Mouse (Mus musculus) forebrain, embryonic 13.5 days (tissue): ENCODE measurements around the gene Btbd18. TPM values are rescaled to one million over a fixed set of nuclear protein-coding genes. Genes with fewer than 3 reads are reported as not detected.

Experiments
- ATAC-seq: fragments of 200-750 bp; cut with Nextera tagmentation; 2 replicates; pipeline ENCODE4 v1.8.0; 2017
- H3K27ac ChIP-seq: fragments of 300-500 bp; sonication (generic); 2 replicates; pipeline ENCODE4 v1.5.1; 2015; ENCODE audit warnings: inconsistent platforms, mild to moderate bottlenecking, moderate library complexity
- H3K27me3 ChIP-seq: fragments of 300-500 bp; sonication (generic); 2 replicates; pipeline ENCODE4 v1.6.1; 2015; ENCODE audit warnings: mild to moderate bottlenecking, inconsistent platforms
- H3K36me3 ChIP-seq: fragments of 300-500 bp; sonication (generic); 2 replicates; pipeline ENCODE4 v1.6.1; 2015; ENCODE audit warnings: mild to moderate bottlenecking, inconsistent platforms; ENCODE audit not compliant: poor library complexity, severe bottlenecking
- H3K4me1 ChIP-seq: fragments of 300-500 bp; sonication (generic); 2 replicates; pipeline ENCODE4 v1.6.1; 2015; ENCODE audit warnings: inconsistent platforms
- H3K4me2 ChIP-seq: fragments of 300-500 bp; sonication (generic); 2 replicates; pipeline ENCODE4 v1.6.1; 2015; ENCODE audit warnings: inconsistent platforms, mild to moderate bottlenecking, moderate library complexity
- H3K4me3 ChIP-seq: fragments of 300-500 bp; sonication (generic); 2 replicates; pipeline ENCODE4 v1.5.1; 2015; ENCODE audit warnings: mild to moderate bottlenecking, inconsistent platforms
- H3K9ac ChIP-seq: fragments of 300-500 bp; sonication (generic); 2 replicates; pipeline ENCODE4 v1.6.1; 2015; ENCODE audit warnings: mild to moderate bottlenecking, inconsistent platforms
- H3K9me3 ChIP-seq: fragments of 300-500 bp; sonication (generic); replicated peaks from 2 replicates; pipeline ENCODE4 v1.6.1; 2016; ENCODE audit warnings: inconsistent platforms
- WGBS: fragments of 180-500 bp; shearing (Covaris S2); methylation state at CpG from one replicate; pipeline ENCODE4 v1.1.7; 2015; 5-methylcytosine and 5-hydroxymethylcytosine counted together
- polyA plus RNA-seq: library from polyadenylated mRNA; unstranded; fragments of >200 nt; fragmentation: Nextera tagmentation; extraction: Ambion mirVana; gene quantifications from 2 replicates; pipeline ENCODE4 v1.2.1, GENCODE M21; 2015

Gene Btbd18
- polyA plus RNA-seq, result 0.25 and 0.31 TPM in 2 replicates

DNA sequence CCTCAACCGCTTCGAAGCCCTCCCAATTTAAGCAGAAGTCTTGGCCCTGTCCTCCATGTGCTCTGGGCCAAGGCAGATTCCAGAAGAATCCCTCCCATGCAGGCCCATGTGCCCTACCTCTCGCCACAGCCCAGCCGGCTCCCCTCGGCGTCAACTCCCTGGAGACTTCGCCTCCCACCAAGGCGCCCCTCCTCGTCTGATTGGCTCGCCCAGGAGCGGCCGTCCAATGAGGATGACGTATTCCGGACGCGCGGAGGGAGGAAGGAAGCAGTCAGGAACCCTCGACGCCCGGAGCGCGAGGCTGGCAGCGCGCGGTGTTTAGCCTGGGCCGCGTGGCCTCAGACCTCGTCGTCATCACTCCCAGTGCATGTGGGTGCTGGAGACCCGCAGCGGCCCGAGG is at the start of gene Btbd18:
Gene Btbd18 (plus strand): TSS at position 274 of the 400 bp plus-strand sequence.
- Histone ChIP-seq H3K4me2 (no peak within 1 kb of the TSS), H3K4me3 (no peak within 1 kb of the TSS), H3K27ac (no peak within 1 kb of the TSS), H3K4me1 (no peaks in the 10 kb centered on the region), H3K9me3 (no peaks in the 10 kb centered on the region), H3K36me3 (no peaks in the 10 kb centered on the region), H3K9ac (no peak within 1 kb of the TSS), H3K27me3 (no peaks in the 10 kb centered on the region)
- 94% methylated on average over 32 of the region's 32 CpGs for WGBS
- ATAC-seq, result no peak

DNA sequence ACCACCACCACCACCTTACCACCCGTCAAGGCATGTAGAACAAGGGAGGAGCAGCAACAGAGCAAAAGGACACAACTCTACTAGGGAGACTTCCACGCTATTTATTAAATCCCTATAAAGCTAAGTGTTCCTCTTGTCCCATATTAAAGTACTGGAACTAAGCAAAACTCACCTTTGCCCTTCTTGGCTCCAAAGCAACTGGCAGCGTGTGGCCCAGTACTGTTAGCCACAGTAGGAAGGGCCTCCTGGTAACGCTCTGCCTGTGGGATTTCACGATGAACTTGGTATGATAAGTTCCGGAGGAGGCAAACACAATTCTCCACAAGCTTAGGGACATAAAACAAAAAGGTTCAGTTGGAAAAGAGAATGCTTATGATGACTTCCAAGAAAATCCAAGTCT is 46.1 kb upstream of the Btbd18 start:
- no peak for ATAC-seq
- no peaks in the 10 kb centered on the region for H3K27me3 ChIP-seq
- H3K4me3 ChIP-seq, result no peak overlapping the region
- no peak overlapping the region for H3K4me2 ChIP-seq
- no peak overlapping the region for H3K9ac ChIP-seq
- H3K27ac ChIP-seq, result no peak overlapping the region
- WGBS, result 94% methylated on average over 6 of the region's 6 CpGs
- no peaks in the 10 kb centered on the region for H3K4me1 ChIP-seq
- H3K9me3 ChIP-seq, result no peaks in the 10 kb centered on the region
- peaks cover 91% of the 10 kb centered on the region for H3K36me3 ChIP-seq

DNA sequence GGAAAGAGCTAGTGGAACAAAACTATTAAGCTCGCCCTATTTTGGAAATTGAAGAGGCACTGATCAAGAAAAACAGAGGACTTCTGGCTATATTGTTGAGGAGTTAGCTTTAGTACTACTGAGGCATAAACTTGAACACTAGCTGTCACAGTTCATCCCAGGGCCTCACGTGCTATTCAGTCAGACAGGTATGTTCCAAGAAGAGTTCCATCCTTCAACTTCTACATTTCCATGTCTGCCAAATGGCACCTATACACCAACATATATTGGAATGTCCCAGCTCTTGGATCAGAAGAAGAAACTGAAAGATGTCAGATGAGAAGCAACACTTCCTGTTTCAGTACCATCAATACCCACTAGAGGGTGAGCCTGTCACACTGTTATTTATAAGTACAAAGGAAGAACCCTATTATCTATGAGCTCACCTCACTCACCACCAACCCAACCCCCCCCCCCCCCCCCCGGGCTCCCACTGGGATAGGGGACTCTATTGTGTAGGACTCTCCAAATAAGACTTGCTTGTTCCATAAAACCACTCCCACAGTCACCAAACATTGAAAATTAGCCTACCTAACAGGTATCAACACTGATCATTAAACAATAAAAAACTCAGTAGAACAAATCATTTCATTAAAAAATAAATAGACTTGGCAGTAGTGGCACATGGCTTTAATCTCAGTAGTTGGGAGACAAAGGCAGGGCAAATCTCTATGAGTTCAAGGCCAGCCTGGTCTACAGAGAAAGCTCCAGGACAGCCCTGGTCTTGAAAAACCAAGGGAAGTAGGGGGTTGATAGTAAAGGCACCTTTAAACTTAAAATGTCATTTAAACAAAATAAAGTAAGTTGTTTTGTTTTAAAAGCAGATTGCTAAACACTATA is 41.0 kb upstream of the Btbd18 start:
- Histone ChIP-seq H3K4me3 (no peak overlapping the region), H3K36me3 (peaks cover 71% of the 10 kb centered on the region), H3K9ac (no peak overlapping the region), H3K27me3 (no peaks in the 10 kb centered on the region), H3K4me2 (no peak overlapping the region), H3K27ac (no peak overlapping the region), H3K4me1 (no peaks in the 10 kb centered on the region), H3K9me3 (no peaks in the 10 kb centered on the region)
- WGBS, result 73% methylated on average over 3 of the region's 3 CpGs
- peak; percentile 73 for ATAC-seq

DNA sequence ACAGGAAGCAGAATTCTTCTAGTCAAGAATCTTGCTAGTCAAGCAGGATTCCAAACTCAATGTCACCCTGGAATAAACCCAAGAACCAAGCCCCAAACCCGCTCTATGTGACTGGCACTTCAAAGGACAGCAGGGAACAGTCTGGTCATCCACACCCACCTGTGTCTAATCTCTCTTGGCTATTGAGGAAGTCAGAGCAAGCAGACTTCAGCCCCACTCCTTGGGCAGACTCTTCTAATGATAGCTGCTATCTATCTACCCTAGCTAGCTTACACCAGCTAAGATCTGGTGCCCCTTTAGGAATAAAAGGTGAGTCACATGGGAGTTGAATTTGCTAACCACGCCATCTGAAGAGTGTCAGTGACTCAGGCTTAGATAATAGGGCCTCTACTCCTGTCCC is 40.0 kb upstream of the Btbd18 start:
- Histone ChIP-seq H3K4me2 (no peak overlapping the region), H3K9me3 (no peaks in the 10 kb centered on the region), H3K4me1 (no peaks in the 10 kb centered on the region), H3K4me3 (no peak overlapping the region), H3K9ac (no peak overlapping the region), H3K36me3 (peaks cover 64% of the 10 kb centered on the region), H3K27ac (no peak overlapping the region), H3K27me3 (no peaks in the 10 kb centered on the region)
- ATAC-seq, result no peak
- 89% methylated on average over 2 of the region's 2 CpGs for WGBS

DNA sequence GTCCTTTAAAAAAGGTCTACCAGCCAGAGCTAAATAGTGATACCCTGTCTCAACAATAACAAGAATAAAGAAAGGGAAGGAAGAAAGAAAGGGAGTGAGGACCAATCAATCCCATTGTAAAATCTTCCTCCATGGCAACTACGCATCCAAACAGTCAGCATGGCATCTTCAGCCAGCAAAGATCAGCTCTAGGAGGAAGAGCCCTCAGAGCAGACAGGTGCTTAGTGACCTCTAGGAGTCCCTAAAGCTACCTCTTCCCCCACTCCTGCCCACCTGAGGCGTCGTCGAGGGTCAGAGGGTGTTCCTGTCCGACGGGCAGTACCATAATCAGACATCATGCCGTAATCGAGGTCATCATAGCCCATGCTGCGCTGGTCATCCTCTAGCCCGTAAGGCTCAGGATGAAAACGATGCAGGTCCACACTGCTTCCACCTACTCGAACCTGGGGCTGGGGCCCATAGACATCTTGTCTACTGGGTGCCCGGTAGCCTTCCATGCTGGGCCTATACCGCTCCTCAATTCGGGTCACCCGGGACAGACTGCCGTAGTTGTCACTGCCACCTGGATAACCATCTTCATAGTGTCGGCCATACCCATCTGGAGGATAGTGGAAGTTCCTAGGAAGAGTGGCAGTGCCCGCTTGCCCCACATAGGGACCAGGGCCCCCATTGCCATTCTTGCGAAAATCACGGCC is 39.1 kb upstream of the Btbd18 start:
- Histone ChIP-seq H3K27me3 (no peaks in the 10 kb centered on the region), H3K36me3 (peaks cover 61% of the 10 kb centered on the region), H3K4me1 (no peaks in the 10 kb centered on the region), H3K9me3 (no peaks in the 10 kb centered on the region), H3K27ac (no peak overlapping the region), H3K4me3 (no peak overlapping the region), H3K9ac (no peak overlapping the region), H3K4me2 (no peak overlapping the region)
- 98% methylated on average over 21 of the region's 21 CpGs for WGBS
- no peak for ATAC-seq

DNA sequence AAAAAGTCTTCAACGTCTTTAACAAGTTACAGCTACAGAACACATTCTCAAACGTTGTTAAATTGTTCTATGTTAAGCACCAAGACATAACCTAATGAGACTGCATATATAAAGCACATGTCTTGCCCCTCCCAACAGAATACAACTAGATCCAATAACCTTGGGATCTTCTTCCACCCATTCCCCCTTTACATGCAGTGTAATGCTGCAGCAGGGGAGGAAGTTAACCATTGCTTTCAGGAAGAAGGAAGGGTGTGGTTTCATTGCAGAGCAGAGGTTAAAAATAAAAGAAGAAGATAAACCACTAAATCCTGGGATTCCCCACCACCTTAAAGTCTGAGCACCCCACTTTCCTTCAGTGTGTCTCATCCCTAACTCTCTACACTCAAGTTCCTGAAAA is 36.2 kb upstream of the Btbd18 start:
- no peaks in the 10 kb centered on the region for H3K27me3 ChIP-seq
- no peak for ATAC-seq
- no peaks in the 10 kb centered on the region for H3K4me1 ChIP-seq
- H3K4me2 ChIP-seq, result no peak overlapping the region
- H3K9me3 ChIP-seq, result no peaks in the 10 kb centered on the region
- H3K4me3 ChIP-seq, result no peak overlapping the region
- 79% methylated on average over 2 of the region's 2 CpGs for WGBS
- H3K9ac ChIP-seq, result no peak overlapping the region
- peaks cover 36% of the 10 kb centered on the region for H3K36me3 ChIP-seq
- no peak overlapping the region for H3K27ac ChIP-seq

DNA sequence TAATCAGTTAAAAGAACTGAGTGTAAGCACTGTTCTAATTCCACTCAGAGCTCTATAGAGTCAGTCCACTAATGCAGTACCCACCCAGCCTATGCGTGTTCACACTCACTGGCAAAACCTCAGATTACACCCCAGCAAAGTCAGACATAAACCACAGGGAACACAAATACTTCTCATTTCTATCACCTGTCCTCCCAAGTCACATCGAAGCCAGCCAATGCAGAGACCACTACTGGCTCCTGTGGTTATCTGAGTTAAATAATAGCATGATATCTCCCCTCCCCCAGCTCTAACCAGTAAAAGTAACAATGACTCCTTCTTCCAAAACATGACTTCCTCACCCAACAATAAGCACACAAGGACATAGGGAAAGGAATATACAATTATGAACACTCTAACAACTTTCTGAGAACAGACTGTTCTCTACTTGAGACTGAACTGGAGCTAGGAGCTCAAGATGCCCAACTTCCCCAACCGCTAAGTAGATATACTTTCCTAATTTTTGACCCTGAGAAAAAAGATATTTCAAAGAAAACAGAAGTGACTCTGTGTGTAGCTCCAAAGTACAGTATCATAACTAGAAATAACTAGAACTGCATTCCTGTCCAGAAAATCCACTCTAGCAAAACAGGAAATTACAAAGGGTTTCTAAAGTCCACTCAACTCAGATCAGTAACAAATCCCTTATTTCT is 35.3 kb upstream of the Btbd18 start:
- Histone ChIP-seq H3K9ac (no peak overlapping the region), H3K4me1 (no peaks in the 10 kb centered on the region), H3K36me3 (peaks cover 34% of the 10 kb centered on the region), H3K4me2 (no peak overlapping the region), H3K4me3 (no peak overlapping the region), H3K27ac (no peak overlapping the region), H3K27me3 (no peaks in the 10 kb centered on the region), H3K9me3 (no peaks in the 10 kb centered on the region)
- no peak for ATAC-seq
- 95% methylated on average over 3 of the region's 3 CpGs for WGBS

DNA sequence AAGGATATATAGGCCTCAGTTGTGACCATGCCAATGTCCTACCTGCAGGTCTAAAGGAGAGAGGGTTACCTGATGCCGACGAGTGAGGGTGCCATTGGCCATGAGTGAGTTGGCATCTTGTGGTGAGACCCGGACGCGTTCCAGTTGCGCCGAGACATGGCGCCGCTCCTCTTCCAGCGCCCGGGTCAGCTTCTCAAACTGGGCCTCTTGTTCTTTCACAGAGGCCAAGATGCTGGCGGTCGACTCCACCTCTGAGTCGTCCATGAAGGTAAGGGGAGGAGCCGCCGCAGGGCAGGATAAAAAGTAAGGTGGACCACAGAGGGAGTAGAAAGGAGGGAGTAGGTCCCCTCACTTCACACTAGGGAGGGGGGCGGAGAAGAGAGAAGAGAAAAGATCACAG is 34.7 kb upstream of the Btbd18 start:
- Histone ChIP-seq H3K27ac (no peak overlapping the region), H3K9ac (no peak overlapping the region), H3K27me3 (no peaks in the 10 kb centered on the region), H3K36me3 (peaks cover 28% of the 10 kb centered on the region), H3K9me3 (no peaks in the 10 kb centered on the region), H3K4me3 (no peak overlapping the region), H3K4me1 (no peaks in the 10 kb centered on the region), H3K4me2 (no peak overlapping the region)
- ATAC-seq, result no peak
- 93% methylated on average over 17 of the region's 17 CpGs for WGBS

DNA sequence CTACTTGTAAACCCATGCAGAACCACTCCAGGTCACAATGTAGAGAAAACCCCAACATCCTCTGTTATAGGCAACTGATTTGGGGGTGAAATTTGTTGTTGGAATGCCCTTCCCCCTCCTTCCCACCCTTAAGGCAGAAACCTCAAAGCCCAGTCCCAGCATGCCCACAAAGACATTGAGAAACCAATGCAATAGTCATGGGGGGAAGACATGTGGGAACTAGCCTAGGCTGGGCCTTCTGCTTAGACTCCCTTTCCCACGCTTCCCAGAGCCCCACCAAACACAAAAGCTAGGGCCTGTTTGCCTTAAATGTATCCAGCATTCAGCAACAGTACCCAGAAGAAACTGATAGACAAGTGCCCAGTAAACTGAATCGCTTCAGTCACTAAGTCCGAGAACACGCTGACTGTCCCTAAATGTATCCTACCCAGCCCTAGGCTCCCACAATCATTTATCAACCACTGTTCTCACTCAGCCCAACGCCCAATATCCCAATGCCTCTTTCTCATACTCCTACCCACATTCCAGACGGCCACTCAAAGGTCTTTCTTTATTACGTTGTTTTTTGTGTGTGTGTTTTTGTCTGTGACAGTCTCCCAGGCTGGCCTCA is 32.4 kb upstream of the Btbd18 start:
- H3K4me2 ChIP-seq, result no peak overlapping the region
- WGBS, result 81% methylated on average over 7 of the region's 7 CpGs
- H3K4me3 ChIP-seq, result no peak overlapping the region
- H3K4me1 ChIP-seq, result no peaks in the 10 kb centered on the region
- peaks cover 10% of the 10 kb centered on the region for H3K36me3 ChIP-seq
- H3K9ac ChIP-seq, result no peak overlapping the region
- H3K9me3 ChIP-seq, result no peaks in the 10 kb centered on the region
- no peaks in the 10 kb centered on the region for H3K27me3 ChIP-seq
- no peak overlapping the region for H3K27ac ChIP-seq
- ATAC-seq, result no peak

DNA sequence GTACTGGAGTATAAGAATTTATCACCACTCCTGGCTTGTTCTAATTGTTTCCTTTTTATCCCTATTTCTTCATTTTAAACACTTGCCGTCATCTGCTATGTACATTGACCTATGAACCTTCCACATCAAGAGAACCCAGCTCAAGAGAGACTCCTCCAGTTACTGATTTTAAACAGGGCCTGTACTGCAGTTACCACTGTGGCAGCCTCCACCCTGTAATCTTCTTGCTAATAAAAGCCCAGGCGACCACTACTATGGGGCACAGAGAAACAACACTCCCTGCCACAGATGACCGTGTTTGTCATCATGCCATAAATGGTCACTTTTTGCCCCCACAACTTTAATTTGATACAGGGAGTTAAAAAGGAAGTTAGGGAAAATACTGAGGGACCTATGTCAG is 31.8 kb upstream of the Btbd18 start:
- ATAC-seq, result no peak
- H3K4me1 ChIP-seq, result no peaks in the 10 kb centered on the region
- H3K27me3 ChIP-seq, result no peaks in the 10 kb centered on the region
- H3K4me3 ChIP-seq, result no peak overlapping the region
- no peak overlapping the region for H3K9ac ChIP-seq
- H3K4me2 ChIP-seq, result no peak overlapping the region
- H3K36me3 ChIP-seq, result peaks cover 10% of the 10 kb centered on the region
- H3K27ac ChIP-seq, result no peak overlapping the region
- 65% methylated on average over 3 of the region's 3 CpGs for WGBS
- H3K9me3 ChIP-seq, result no peaks in the 10 kb centered on the region

DNA sequence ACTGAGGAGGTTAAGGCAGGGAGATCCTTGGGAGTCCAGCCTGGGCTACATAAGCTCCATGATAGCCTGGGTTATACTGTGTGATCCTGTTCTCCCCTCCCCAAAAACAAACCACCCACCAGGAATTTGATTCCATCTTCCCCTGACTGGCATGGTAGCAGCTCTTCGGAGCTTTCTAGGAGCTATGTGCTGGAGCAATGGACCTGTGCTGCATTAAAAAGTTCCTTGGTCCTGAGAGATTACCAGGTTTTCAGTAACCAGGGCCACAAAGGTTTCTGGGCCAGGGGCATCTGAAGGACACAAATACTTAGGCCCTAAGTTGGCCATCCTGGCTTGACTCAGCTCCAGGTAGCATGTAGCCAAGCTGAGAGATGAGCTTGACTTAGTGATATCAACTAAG is 26.9 kb upstream of the Btbd18 start:
- H3K27ac ChIP-seq, result no peak overlapping the region
- no peak overlapping the region for H3K4me3 ChIP-seq
- H3K36me3 ChIP-seq, result no peaks in the 10 kb centered on the region
- H3K4me1 ChIP-seq, result peaks cover 43% of the 10 kb centered on the region
- no peak overlapping the region for H3K4me2 ChIP-seq
- no peaks in the 10 kb centered on the region for H3K9me3 ChIP-seq
- no peaks in the 10 kb centered on the region for H3K27me3 ChIP-seq
- H3K9ac ChIP-seq, result no peak overlapping the region
- 93% methylated on average over 1 of the region's 1 CpGs for WGBS
- no peak for ATAC-seq

DNA sequence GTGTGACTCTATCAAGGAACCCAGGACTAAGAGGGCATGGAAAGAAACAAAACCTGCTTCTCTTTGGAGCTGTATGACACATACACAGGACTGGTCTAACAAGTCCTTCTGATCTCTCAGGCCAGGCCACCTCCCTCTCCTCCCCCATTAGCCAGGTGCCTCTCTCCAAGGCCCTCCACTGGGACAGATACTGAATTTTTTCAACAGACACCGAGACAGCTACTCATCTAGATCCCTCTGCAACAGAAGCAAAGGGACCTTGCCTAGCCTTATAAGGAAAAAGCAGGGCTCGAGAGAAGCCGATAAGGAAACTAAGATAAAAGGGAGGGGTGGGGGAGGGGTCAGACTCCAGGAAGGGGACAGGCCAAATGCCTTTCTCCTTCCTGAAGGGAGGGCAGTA is 25.9 kb upstream of the Btbd18 start:
- Histone ChIP-seq H3K9ac (no peak overlapping the region), H3K4me2 (no peak overlapping the region), H3K27me3 (no peaks in the 10 kb centered on the region), H3K9me3 (no peaks in the 10 kb centered on the region), H3K36me3 (no peaks in the 10 kb centered on the region), H3K4me1 (peaks cover 53% of the 10 kb centered on the region), H3K27ac (no peak overlapping the region), H3K4me3 (no peak overlapping the region)
- no peak for ATAC-seq
- 11% methylated on average over 3 of the region's 3 CpGs for WGBS
